Mouse (Mus musculus): ENCODE measurements around the gene 2310061I04Rik. TPM values are rescaled to one million over a fixed set of nuclear protein-coding genes. Genes with fewer than 3 reads are reported as not detected.

Gene 2310061I04Rik
- total RNA-seq, 2 experiments from 2014 or later: 69.4 to 77.2 TPM

DNA sequence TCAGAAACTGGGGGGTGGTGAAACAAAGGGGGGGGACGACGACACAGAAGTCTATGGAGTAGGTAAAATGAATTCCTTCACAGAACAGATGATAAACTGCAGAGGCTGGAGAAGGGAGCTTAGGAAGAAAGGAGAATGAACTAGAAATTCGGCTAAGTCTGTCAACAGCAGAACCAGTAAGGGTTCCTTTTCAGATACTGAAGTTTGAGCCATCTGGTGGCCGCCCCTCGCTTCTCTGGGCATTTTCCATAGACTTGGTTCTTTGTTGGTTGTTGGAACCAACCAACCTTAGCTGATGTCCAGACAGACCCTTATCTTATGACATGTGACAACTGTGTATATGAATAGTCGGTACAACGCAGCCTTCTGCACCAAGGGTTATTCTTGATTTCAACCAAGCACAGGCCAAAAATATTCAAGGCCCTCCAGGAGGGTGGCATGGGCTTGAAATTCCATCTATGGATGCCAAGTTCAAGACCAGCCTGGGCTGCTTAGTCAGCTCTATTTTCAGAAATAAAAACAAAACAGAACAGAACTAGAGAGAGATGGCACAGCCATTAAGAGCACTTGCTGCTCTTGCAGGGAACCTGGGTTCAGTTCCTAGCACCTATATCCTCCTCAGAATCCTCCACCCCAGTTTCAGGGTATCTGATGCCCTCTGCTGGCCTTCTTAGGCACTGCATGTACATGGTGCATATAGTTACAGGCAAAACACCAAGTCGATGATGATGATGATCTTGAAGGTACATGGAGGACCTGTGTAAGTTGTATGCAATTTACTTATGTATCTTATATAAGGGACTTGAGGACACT is 26.1 kb downstream of the 2310061I04Rik start:
- peak; percentile 49 to 53 for DNase-seq (ENCODE audit: low spot score in 2 of 2)

DNA sequence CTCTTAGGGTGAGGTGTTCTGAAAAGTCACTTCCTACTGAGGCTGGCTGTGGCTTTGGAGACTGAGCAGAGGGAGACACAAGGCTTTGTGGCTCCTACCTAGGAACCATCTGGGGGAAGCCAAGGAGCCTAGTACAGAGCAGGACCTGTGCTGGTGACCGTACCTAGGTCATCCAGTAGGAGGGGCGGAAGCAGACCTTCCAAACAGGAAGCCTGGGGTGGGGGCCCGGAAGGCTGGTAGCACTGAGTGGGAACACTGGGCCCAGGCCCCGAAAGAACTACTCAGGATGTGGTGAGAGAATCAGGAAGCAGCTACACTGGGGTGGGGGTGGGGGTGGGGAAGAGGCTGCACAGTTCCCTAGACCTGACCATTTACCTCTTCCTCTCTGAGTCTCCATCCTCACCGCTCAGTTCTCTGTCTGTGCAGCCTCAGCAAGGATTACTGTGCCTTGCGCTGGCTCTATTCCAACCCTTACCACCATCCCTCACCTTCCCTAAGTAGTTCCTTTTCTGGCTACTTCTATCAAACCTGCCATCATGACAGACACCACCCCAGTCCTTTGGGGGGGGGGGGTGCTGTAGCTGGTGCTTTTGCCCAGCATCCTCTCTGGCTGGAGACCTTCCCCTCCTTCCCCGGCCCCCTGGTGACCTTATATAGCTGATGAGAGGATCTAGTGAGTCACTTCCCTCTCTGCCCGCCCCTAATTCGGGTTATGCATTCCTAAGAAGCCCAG is 26.9 kb downstream of the 2310061I04Rik start:
- peak in 1 of 2 experiments; percentile 30 for DNase-seq (ENCODE audit: low spot score in 2 of 2)

DNA sequence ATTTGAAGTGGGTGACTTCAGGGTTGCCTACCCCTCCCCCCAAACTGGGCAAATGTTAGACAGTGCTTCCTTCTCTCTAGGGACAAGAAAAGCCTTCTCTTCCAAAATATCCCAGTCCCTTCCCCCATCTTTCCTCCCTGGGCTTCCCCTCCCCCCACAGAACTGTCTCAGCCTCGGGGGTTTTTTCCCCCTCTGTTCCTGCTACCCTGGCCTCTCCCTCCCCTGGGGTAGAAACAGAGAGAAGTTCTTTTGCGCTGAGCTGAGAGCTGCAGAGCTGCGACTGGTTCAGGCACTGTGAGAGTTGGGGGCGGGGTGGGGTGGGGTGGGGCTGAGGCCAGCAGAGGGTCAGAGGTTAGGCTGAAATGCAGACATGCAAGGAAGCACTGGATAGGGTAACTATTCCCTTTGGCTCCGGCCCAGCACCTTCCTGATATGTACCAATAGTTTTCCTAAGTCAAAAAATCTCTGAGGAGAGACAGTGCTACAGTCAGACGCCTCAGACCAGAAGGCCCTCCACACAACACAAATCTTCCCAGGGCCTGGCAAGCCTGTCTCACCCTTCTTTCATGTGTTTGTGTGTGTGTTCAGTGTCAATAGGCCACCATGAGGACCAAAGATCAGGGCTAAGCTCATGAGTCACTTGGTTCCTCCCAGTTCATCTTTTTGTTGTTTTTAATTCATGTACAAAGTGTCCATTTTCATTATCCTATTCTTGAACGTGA is 27.7 kb downstream of the 2310061I04Rik start:
- peak in 1 of 2 experiments; percentile 48 for DNase-seq (ENCODE audit: low spot score in 2 of 2)

DNA sequence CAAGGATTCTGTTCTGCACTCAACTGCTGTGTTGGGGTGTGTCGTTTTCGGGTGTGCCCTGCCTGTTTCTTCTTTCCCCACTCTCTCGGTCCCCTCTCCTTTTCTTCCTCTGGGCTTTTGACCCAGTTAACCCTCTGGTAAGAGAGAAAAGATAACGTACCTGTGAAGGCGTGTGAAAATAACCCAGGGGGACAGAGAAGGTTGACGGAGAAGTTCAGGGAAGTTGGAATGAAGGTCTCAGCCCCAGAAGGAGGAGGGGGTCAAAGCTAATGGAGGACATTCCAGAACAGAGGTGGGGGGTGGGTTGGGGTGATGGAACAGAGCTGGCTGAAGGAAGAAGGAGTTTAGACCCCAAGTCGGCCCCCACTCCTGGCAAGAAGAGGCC is 28.3 kb downstream of the 2310061I04Rik start:
- no peak for DNase-seq (ENCODE audit: low spot score in 2 of 2)

DNA sequence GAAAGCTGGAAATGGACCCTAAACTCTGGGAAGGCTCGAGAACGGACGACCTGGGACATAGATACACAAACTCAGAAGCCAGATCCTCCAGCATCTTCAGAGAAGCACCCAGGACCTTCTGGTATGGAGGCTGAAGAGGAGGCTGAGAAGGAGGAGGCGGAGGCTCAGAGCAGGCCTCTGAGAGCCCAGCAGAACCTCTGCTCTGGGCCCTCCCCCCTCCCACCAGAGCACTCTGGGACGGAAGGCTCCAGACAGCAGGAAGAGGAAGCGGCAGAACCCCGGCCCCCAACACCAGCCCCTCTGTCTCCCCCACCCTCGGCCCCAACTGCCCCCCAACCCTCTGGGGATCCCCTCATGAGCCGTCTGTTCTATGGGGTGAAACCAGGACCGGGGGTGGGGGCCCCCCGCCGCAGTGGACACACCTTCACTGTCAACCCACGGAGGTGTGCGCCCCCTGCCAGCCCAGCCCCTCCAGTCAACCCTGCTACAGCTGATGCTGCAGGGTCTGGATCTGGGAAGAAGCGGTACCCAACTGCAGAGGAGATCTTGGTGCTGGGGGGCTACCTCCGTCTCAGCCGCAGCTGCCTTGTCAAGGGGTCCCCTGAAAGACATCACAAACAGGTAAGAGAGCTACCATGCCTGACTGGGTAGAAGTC is 28.9 kb downstream of the 2310061I04Rik start:
- no peak for DNase-seq (ENCODE audit: low spot score in 2 of 2)

DNA sequence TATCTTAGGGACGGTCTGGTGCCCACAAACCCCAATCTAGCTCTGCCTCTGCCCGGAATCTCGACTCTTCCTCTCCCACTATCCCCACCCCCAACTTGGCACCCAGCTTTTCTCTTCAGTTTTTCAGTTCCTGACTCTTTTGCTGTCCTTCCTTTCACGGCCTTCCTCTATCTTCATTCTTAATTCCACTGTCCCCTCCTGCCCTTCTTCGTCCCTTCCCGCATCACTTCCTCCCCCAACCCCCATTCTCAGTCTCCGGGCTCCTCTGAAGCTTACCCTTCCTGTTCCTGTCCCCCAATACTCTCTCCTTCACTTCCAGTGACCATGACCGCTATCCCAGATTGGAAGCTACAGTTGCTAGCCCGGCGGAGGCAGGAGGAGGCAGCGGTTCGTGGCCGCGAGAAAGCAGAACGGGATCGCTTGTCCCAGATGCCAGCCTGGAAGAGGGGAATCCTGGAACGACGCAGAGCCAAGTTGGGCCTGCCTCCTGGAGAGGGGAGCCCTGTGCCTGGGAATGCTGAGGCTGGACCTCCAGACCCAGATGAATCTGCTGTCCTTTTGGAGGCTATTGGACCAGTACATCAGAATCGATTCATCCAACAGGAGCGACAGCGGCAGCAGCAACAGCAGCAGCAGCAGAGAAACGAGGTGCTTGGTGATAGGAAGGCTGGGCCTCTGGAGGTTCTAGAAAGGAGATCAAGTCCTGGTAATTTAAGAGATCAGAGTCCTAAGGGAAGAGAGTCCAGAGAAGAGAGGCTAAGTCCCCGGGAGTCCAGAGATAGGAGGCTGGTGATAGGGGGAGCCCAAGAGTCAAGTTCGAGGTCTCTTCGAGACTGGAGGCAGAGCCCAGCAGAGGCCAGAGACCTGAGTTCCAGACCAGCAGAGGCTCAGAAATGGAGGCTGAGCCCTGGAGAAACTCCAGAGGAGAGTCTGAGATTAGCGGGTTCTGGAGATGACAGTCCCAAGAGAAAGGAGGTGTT is 30.0 kb downstream of the 2310061I04Rik start:
- DNase-seq (ENCODE audit: low spot score in 2 of 2): peak in 1 of 2 experiments; percentile 37

DNA sequence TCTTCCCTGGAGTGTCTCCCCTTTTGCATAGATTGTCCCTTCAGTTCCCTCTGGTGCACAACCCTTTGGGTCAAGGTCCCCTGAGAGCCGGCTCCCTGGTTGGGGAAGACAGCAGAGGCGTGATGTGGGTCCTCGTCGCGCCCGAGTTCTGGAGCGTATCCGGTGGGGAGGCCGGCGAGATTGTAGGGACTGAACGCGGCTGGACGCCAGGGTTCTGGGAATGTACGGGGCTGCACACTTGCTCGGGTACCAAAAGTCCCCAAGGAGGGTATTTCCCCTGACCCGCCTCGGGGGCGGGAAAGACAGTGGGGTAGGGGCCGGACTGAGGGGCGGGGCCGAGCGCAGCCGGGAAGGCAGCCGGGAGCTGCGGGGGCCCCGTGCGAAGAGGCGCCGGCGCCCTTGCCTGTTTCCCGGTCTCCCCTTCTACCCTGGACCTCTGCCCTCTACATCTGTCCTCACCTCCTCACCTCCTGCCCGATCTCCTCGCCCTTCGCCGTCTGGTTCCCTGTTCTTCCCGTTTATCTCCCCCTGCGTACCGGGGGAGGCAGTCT is 30.9 kb downstream of the 2310061I04Rik start:
- peak; percentile 54 to 72 for DNase-seq (ENCODE audit: low spot score in 2 of 2)

DNA sequence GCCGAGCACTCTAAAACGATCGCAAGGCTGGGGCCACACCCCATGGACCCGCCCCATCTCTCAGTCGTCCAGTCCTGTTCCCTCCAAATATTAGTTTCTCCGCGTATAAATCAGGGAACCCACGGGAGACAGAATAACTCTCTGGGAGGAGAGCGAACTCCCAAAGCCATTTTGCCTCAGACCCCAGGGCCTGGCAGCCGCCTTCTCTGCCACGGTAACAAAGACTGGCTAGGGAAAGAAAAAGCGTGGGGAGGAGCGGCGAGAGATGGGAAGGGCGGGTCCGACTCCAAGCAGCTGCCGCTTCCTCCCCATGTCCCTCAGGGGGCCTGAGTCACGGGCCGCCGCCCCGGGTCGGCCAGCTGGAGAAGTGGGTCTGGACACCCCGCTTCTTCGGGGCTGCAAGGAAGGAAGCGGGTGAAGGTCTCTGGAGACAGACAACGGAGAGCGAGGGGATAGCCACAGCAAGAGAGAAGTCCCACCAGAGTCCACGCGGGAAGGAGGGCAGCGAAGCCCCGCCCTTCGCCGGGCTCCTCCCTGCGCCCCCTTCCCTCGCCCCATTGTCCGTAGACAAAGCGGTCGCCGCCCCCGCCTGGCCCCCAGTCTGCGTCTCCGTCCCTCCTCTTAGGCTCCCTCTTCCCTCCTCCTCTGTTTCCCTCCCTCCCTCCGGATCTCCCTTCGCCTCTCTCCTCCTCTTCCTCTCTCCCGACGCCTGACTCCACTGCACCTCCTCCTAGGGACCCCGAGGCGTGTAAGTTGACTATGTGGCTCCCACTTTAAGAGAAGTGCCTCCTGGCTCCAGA is 31.6 kb downstream of the 2310061I04Rik start, which contains the start of gene Ppp1r18:
Gene Ppp1r18, plus strand, starts transcription at position 113 of the 800 bp plus-strand sequence.
- peak; percentile 58 to 61 for DNase-seq (ENCODE audit: low spot score in 2 of 2)

DNA sequence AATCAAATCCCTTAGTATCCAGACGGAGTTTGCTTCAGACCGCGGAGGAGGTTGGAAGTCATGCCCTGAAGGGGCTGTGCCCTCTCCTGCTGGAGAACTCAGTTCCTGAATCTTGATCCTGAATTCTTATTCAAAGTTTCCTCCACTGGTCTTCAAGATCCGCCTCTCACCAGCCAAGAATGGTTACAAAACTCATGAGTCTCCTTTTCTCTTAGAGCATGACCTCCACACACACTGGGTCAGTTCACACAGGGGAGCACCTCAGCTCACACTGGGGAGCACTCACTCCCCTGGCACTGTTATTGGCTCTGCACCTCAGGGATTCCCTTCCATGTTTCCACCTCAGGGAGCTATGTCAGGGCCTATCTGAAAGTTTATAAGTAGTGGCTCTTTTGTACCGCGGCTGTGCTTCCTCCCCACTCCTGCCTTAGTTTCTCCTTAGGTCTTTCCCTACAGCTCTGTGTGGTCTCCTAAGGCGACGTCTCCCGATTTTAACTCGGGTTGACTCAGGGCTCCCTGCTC is 32.3 kb downstream of the 2310061I04Rik start:
- DNase-seq (ENCODE audit: low spot score in 2 of 2): no peak

DNA sequence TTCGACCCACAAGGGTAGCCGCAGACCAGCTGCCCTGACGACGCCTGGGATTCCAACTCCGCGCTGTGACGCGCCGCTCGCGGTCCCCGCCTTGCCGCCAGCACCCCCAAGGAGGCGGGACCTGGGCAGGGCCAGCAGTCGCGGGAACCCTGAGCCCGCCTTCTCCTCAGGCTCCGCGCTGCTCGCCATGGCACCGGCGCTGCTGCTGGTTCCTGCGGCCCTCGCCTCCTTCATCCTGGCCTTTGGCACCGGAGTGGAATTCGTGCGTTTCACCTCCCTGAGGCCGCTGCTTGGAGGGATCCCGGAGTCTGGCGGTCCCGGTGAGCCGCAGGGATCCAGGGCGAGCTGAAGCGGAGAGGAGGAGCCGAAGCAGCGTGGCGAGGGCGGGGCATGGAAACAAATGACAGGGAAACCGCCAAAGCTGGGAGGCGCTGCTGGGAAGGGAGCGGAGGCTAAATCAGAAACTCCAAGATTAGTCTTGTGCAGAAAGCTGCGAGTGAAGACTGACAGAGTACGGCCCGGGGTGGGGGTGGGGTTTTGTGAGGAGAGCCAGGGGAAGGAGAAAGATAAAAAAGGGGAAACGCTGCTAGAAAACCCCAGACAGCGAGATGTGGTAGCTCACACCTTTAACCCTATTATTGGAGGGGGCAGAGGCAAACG is 35.9 kb downstream of the 2310061I04Rik start, which contains the start of gene Nrm:
Gene Nrm, plus strand, starts transcription at position 121 of the 660 bp plus-strand sequence.
- peak; percentile 90 to 92 for DNase-seq (ENCODE audit: low spot score in 2 of 2)

DNA sequence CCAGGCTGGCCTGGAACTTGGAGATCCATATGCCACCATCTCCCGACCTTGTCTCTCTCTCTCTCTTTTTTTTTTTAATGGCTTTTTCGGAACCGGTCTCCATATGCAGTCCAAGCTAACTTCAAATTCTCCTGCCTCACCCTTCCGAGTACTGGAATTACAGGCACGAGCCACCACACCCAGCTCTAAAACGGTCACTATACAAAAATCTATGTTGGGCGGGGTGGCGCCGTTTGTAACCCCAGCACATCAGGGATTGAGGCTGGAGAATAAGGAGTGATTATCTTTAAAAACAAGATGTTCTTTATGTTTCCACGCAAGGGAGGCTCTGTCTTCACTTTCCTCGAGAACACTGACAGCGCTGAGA is 36.4 kb downstream of the 2310061I04Rik start:
- DNase-seq (ENCODE audit: low spot score in 2 of 2): peak in 1 of 2 experiments; percentile 40

DNA sequence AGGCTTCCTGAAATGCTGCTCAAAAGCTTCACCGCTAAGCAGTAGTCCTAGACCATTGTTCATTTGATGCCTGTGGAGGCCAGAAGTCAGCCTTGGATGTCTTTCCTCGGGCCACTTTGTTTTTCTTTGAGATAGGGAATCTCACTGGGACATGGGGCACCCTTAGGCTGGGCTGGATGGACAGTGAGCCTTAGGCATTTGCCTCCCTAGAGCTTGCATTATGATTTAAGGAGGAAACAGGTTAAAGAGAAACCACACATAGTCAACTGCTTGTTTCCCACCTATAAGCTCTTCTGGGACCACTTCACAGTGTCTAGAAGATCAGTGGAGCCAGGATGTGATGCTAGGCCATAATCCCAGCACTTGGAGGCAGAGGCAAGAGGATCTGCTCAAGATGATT is 37.4 kb downstream of the 2310061I04Rik start:
- DNase-seq (ENCODE audit: low spot score in 2 of 2): no peak

DNA sequence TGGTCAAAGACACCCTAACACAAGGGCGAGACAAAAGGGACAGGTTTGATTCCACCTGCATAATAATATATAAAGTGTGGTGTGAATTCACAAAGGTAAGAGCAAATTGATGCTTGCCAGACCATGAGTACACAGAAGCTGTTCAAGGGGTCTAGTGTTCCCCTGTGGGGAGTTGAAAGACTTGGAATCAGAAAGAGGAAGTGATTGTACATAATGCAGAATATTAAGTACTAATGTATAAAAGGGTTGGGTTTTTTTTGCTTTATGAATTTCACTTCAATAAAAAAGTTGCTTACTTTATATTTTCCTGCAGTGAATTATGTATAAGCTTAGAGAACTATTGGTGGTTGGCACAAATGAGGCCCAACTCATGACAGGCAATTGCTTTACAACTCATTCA is 37.9 kb downstream of the 2310061I04Rik start:
- no peak for DNase-seq (ENCODE audit: low spot score in 2 of 2)

DNA sequence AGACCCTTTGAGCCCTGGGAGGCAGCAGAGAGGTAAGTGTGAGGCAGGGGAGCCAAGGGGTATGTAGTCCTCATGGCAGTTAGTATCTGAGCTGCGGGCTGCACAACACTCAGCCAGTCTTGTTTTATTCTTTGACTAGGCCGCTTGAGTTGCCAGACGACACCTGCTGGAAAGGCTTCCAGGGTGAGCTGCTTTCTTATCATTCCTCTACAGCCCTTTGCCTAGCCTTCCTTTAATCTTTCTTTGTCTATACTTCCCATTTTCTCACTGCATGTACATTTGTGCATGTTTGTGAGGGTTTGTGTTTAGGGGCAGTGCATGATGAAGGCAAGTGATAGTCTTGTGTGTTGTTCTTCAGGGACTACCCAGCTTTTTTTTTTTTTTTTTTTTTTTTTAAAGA is 46.3 kb downstream of the 2310061I04Rik start:
- no peak for DNase-seq (ENCODE audit: low spot score in 2 of 2)

DNA sequence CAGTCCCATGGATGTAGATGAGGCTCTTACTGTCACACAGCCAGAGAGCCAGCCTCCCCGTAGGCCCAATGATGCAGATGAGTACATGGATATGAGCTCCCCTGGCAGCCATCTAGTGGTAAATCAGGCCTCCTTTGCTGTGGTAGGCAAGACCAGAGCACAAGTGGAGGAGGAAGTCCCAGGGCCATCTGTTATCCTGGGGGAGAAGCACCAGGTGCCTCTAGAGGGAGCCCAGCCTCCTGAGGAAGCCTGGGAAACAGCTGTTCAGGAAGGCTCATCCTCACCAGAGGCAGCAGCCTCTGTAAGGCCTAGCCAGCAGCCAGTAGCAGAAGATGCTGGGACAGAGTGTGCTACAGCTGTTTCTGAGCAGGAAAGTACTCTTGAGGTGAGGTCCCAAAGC is 49.1 kb downstream of the 2310061I04Rik start:
- DNase-seq (ENCODE audit: low spot score in 2 of 2): no peak

DNA sequence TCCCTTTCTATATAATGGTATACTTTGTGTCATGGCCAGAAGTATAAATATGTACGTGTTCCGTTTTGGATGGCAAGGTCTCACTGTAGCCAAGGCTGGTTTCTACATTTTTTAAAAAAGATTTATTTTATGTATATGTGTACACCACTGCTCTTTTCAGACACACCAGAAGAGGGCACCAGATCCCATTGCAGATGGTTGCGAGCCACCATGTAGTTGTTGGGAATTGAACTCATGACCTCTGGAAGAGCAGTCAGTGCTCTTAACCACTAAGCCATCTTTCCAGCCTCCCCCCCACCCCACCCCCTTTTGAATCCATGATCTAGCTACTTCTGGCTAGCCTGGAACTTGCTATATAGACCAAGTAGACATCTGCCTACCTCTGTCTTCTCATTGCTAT is 53.7 kb downstream of the 2310061I04Rik start:
- DNase-seq (ENCODE audit: low spot score in 2 of 2): no peak
